Mouse (Mus musculus) thymus, adult 2 months (tissue): ENCODE measurements around the gene Cyp2d22. TPM values are rescaled to one million over a fixed set of nuclear protein-coding genes. Genes with fewer than 3 reads are reported as not detected.
A peak's percentile ranks its signal among the peaks of the same experiment; 100 is the strongest.

ENCODE experiments used
- DNase-seq: peaks from one replicate; pipeline ENCODE4 v3.0.0; 2021
- H3K27ac ChIP-seq: fragments of 200-500 bp; 2 replicates; pipeline ENCODE4 v1.5.1; 2012; ENCODE audit warnings: low read length, control low read depth; ENCODE audit not compliant: control insufficient read depth, insufficient read depth
- H3K27me3 ChIP-seq: fragments of 200-500 bp; 2 replicates; pipeline ENCODE4 v1.6.1; 2012; ENCODE audit warnings: mild to moderate bottlenecking, low read length, moderate library complexity, mixed read lengths; ENCODE audit not compliant: control insufficient read depth, insufficient read depth
- H3K36me3 ChIP-seq: fragments of 200-500 bp; 2 replicates; pipeline ENCODE4 v1.6.1; 2012; ENCODE audit warnings: mild to moderate bottlenecking, low read length, moderate library complexity; ENCODE audit not compliant: control insufficient read depth, insufficient read depth
- H3K4me1 ChIP-seq: fragments of 200-500 bp; replicated peaks from 2 replicates; pipeline ENCODE4 v1.6.1; 2012; ENCODE audit warnings: low read length; ENCODE audit not compliant: control insufficient read depth, insufficient read depth
- H3K4me3 ChIP-seq: fragments of 200-500 bp; 2 replicates; pipeline ENCODE4 v1.5.1; 2012; ENCODE audit warnings: mild to moderate bottlenecking, low read length, control low read depth, moderate library complexity; ENCODE audit not compliant: control insufficient read depth, insufficient read depth
- CTCF ChIP-seq: fragments of 200-500 bp; IDR thresholded peaks from 2 replicates; pipeline ENCODE4 v1.5.1; 2012; ENCODE audit warnings: mild to moderate bottlenecking, control low read depth, low read length, moderate library complexity, borderline replicate concordance; ENCODE audit not compliant: control insufficient read depth, poor library complexity, insufficient read depth; ENCODE audit errors: extremely low read depth
- POLR2A ChIP-seq: fragments of 200-500 bp; IDR thresholded peaks from 2 replicates; pipeline ENCODE4 v1.6.1; 2012; ENCODE audit warnings: mild to moderate bottlenecking, low read length, control low read depth, moderate library complexity; ENCODE audit not compliant: control insufficient read depth, poor library complexity, insufficient read depth; ENCODE audit errors: extremely low read depth
- WGBS: fragments of 180-500 bp; shearing (Covaris S2); methylation state at CpG from one replicate; pipeline ENCODE4 v1.1.7; 2018; 5-methylcytosine and 5-hydroxymethylcytosine counted together
- polyA plus RNA-seq: library from polyadenylated mRNA; depleted of rRNA; stranded (reverse); fragments of >200 nt; gene quantifications from 2 replicates; pipeline ENCODE4 v1.2.3, GENCODE M21; 2012

Cyp2d22 gene
- polyA plus RNA-seq, 1 experiment: 15.7 TPM

- WGBS: 86% methylated on average over 27 of the region's 27 CpGs
- no peak for DNase-seq
- TF ChIP-seq CTCF (no peak), POLR2A (no peak)
- H3K27me3 ChIP-seq: no peaks in the 10 kb centered on the region
- no peak overlapping the region for H3K27ac ChIP-seq
- H3K4me1 ChIP-seq: peaks cover 30% of the 10 kb centered on the region
- no peak overlapping the region for H3K4me3 ChIP-seq
- H3K36me3 ChIP-seq: peaks cover 8% of the 10 kb centered on the region
These were observed 36.4 kb downstream of the Cyp2d22 start for GRCm38 (mm10) chr15:82343368-82344287.

- Histone ChIP-seq H3K36me3 (no peaks in the 10 kb centered on the region), H3K27ac (no peak overlapping the region), H3K4me1 (peaks cover 33% of the 10 kb centered on the region), H3K4me3 (no peak overlapping the region), H3K27me3 (no peaks in the 10 kb centered on the region)
- no peak for DNase-seq
- TF ChIP-seq CTCF (no peak), POLR2A (no peak)
- 91% methylated on average over 5 of the region's 5 CpGs for WGBS
These were observed 37.5 kb downstream of the Cyp2d22 start for GRCm38 (mm10) chr15:82342543-82342935.

GRCm38 (mm10) chr15:82341675-82342542 lies 38.2 kb downstream of the Cyp2d22 start:
- H3K4me1 ChIP-seq: peaks cover 28% of the 10 kb centered on the region
- no peak for TF ChIP-seq CTCF
- TF ChIP-seq POLR2A: no peak
- DNase-seq: no peak
- 22% methylated on average over 15 of the region's 15 CpGs for WGBS
- H3K36me3 ChIP-seq: no peaks in the 10 kb centered on the region
- no peaks in the 10 kb centered on the region for H3K27me3 ChIP-seq
- H3K4me3 ChIP-seq: no peak overlapping the region
- peak overlapping the region; percentile 16; the same call in 1 of the 2 replicates for H3K27ac ChIP-seq

GRCm38 (mm10) chr15:82341036-82341501 lies 39.0 kb downstream of the Cyp2d22 start:
- Histone ChIP-seq H3K36me3 (no peaks in the 10 kb centered on the region), H3K4me3 (peak overlapping the region; percentile 49), H3K27ac (no peak overlapping the region), H3K4me1 (peaks cover 26% of the 10 kb centered on the region), H3K27me3 (no peaks in the 10 kb centered on the region)
- 4% methylated on average over 40 of the region's 40 CpGs for WGBS
- TF ChIP-seq CTCF: no peak
- no peak for TF ChIP-seq POLR2A
- peak; percentile 13 for DNase-seq

GRCm38 (mm10) chr15:82340414-82341035 lies 39.5 kb downstream of the Cyp2d22 start:
- Histone ChIP-seq H3K36me3 (no peaks in the 10 kb centered on the region; the same call in 1 of the 2 replicates), H3K27ac (no peak overlapping the region), H3K4me1 (peaks cover 26% of the 10 kb centered on the region), H3K27me3 (no peaks in the 10 kb centered on the region), H3K4me3 (peak overlapping the region; percentile 49)
- 58% methylated on average over 21 of the region's 21 CpGs for WGBS
- DNase-seq: no peak
- no peak for TF ChIP-seq CTCF
- TF ChIP-seq POLR2A: no peak

- no peak overlapping the region for H3K27ac ChIP-seq
These were observed 40.3 kb downstream of the Cyp2d22 start for GRCm38 (mm10) chr15:82339634-82340254.

More at GRCm38 (mm10) chr15:82339634-82340254, 40.3 kb downstream of the Cyp2d22 start:
- no peak for TF ChIP-seq POLR2A
- no peak for TF ChIP-seq CTCF
- H3K4me1 ChIP-seq: peaks cover 26% of the 10 kb centered on the region
- no peak for DNase-seq
- H3K4me3 ChIP-seq: no peak overlapping the region
- no peaks in the 10 kb centered on the region; the same call in 1 of the 2 replicates for H3K36me3 ChIP-seq
- no peaks in the 10 kb centered on the region for H3K27me3 ChIP-seq
- 73% methylated on average over 8 of the region's 8 CpGs for WGBS
